Mouse (Mus musculus): Measurements from ENCODE around the gene Aox3. TPM values are rescaled to one million over a fixed set of nuclear protein-coding genes. Genes with fewer than 3 reads are reported as not detected.

Aox3 gene
- total and polyA plus RNA-seq, 3 experiments = not detected

DNA sequence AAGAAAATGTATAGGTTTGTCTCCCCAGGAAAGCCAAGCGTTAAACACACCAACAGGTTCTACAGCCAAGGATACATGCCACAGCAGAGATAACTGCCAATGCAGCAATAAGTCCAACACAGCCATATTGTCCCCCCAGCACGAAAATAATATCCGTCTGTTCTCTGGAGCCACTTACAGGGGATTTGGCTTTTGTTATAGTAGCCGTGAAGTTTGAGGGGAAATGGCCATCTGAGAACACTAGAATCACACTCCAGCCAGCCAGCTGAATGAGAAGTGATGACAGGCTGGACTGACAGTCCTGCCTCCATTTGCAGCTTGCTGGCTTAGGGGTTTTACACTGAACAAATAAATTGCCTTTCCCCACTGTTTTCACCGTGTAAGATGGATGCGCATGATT, 108.1 kb downstream of the Aox3 start:
- Histone ChIP-seq H3K79me2 (ENCODE audit: control insufficient read depth, insufficient read depth, low read length, poor library complexity) (no peaks in the 10 kb centered on the region), H3K27ac (ENCODE audit: control insufficient read depth, low read depth, low read length) (no peak overlapping the region), H3K9ac (ENCODE audit: control insufficient read depth, low read depth, low read length, poor library complexity, severe bottlenecking) (no peak overlapping the region), H3K9me3 (replicated peaks; ENCODE audit: insufficient read depth, low read length) (no peaks in the 10 kb centered on the region), H3K4me3 (ENCODE audit: control insufficient read depth in 1 of 2, insufficient read depth in 1 of 2, low read depth in 2 of 2, low read length in 2 of 2) (no peak overlapping the region), H3K27me3 (ENCODE audit: control insufficient read depth in 1 of 2, insufficient read depth in 2 of 2, low read length in 2 of 2) (no peaks in the 10 kb centered on the region), H3K36me3 (ENCODE audit: control insufficient read depth in 1 of 2, insufficient read depth in 2 of 2, low read length in 2 of 2) (no peaks in the 10 kb centered on the region), H3K4me1 (ENCODE audit: control insufficient read depth in 1 of 2, insufficient read depth in 2 of 2, low read length in 2 of 2) (no peaks in the 10 kb centered on the region)
- no peak for TF ChIP-seq MAX (IDR thresholded peaks at IDR 0.05; ENCODE audit: low read length)
- TF ChIP-seq RCOR1 (IDR thresholded peaks at IDR 0.05; ENCODE audit: low read depth, low read length) = no peak
- no peak for TF ChIP-seq UBTF (IDR thresholded peaks at IDR 0.05; ENCODE audit: borderline replicate concordance, insufficient read depth, low read depth, low read length)
- TF ChIP-seq USF2 (IDR thresholded peaks at IDR 0.05; ENCODE audit: borderline replicate concordance in 1 of 2, insufficient read depth in 1 of 2, low read depth in 1 of 2, low read length in 2 of 2) = no peak
- no peak for TF ChIP-seq GABPA (IDR thresholded peaks at IDR 0.05; ENCODE audit: low read depth, low read length)
- TF ChIP-seq MAFK (IDR thresholded peaks at IDR 0.05; ENCODE audit: borderline replicate concordance, low read depth, low read length) = no peak
- TF ChIP-seq ZC3H11A (IDR thresholded peaks at IDR 0.05; ENCODE audit: low read depth, low read length) = no peak
- TF ChIP-seq ETS1 (IDR thresholded peaks at IDR 0.05; ENCODE audit: low read depth, low read length) = no peak
- TF ChIP-seq HCFC1 (IDR thresholded peaks at IDR 0.05; ENCODE audit: low read depth, low read length) = no peak
- TF ChIP-seq NELFE (IDR thresholded peaks at IDR 0.05; ENCODE audit: low read depth, low read length) = no peak
- no peak for TF ChIP-seq RAD21 (IDR thresholded peaks at IDR 0.05; ENCODE audit: low read depth, low read length)
- TF ChIP-seq EP300 (IDR thresholded peaks at IDR 0.05; ENCODE audit: low read depth in 1 of 2, low read length in 2 of 2) = no peak
- TF ChIP-seq MYC (IDR thresholded peaks at IDR 0.05; ENCODE audit: low read depth, low read length) = no peak
- TF ChIP-seq MXI1 (IDR thresholded peaks at IDR 0.05; ENCODE audit: low read depth, low read length) = no peak
- no peak for TF ChIP-seq ELF1 (IDR thresholded peaks at IDR 0.05; ENCODE audit: low read depth, low read length)
- no peak for TF ChIP-seq GATA1 (IDR thresholded peaks at IDR 0.05; ENCODE audit: low read depth, low read length)
- TF ChIP-seq TBP (IDR thresholded peaks at IDR 0.05; ENCODE audit: low read depth, low read length) = no peak
- no peak for TF ChIP-seq POLR2AphosphoS5 (IDR thresholded peaks at IDR 0.05; ENCODE audit: borderline replicate concordance, low read depth, low read length)
- no peak for DNase-seq (ENCODE audit: low read depth, low spot score)

DNA sequence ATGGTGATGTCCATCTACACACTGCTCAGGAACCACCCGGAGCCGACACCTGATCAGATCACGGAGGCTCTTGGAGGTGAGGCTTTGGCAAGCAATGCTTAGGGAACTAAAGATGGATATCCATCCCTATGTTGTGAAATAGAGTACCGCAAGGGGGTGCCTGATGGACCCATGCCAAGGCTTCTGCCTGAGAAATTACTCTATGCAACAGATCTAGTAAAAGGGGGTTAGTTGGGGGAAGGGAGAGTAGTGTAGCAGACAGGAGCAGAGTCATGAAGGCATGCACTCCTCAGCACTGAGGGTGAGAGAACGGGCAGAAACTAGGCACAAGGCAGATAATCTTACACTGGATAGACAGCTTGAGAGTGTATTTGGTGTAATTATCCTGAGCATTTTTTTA, 108.9 kb downstream of the Aox3 start:
- Histone ChIP-seq H3K4me3 (ENCODE audit: control insufficient read depth in 1 of 2, insufficient read depth in 1 of 2, low read depth in 2 of 2, low read length in 2 of 2) (no peak overlapping the region), H3K27me3 (ENCODE audit: control insufficient read depth in 1 of 2, insufficient read depth in 2 of 2, low read length in 2 of 2) (no peaks in the 10 kb centered on the region; a peak in 1 of 4 replicates), H3K27ac (ENCODE audit: control insufficient read depth, low read depth, low read length) (no peak overlapping the region), H3K79me2 (ENCODE audit: control insufficient read depth, insufficient read depth, low read length, poor library complexity) (no peaks in the 10 kb centered on the region), H3K36me3 (ENCODE audit: control insufficient read depth in 1 of 2, insufficient read depth in 2 of 2, low read length in 2 of 2) (no peaks in the 10 kb centered on the region), H3K9me3 (replicated peaks; ENCODE audit: insufficient read depth, low read length) (no peaks in the 10 kb centered on the region), H3K4me1 (ENCODE audit: control insufficient read depth in 1 of 2, insufficient read depth in 2 of 2, low read length in 2 of 2) (no peaks in the 10 kb centered on the region), H3K9ac (ENCODE audit: control insufficient read depth, low read depth, low read length, poor library complexity, severe bottlenecking) (no peak overlapping the region)
- DNase-seq (ENCODE audit: low read depth, low spot score) = no peak
- no peak for TF ChIP-seq ZKSCAN1 (IDR thresholded peaks at IDR 0.05; ENCODE audit: low read depth, low read length)
- TF ChIP-seq NELFE (IDR thresholded peaks at IDR 0.05; ENCODE audit: low read depth, low read length) = no peak
- no peak for TF ChIP-seq MAX (IDR thresholded peaks at IDR 0.05; ENCODE audit: low read length)
- no peak for TF ChIP-seq E2F4 (IDR thresholded peaks at IDR 0.05; ENCODE audit: borderline replicate concordance, low read depth, low read length)
- no peak for TF ChIP-seq MAFK (IDR thresholded peaks at IDR 0.05; ENCODE audit: borderline replicate concordance, low read depth, low read length)

Data from MEL (cell line).